Mouse (Mus musculus): Measurements from ENCODE around the gene Mlh1.

The Mlh1 gene

GRCm38 (mm10) chr9:111286468-111286867 is 14.9 kb upstream of the Mlh1 start:
- DNase-seq (ENCODE audit: extremely low read depth, insufficient read length, low spot score) = no peak

GRCm38 (mm10) chr9:111285676-111286075 is 14.1 kb upstream of the Mlh1 start:
- DNase-seq (ENCODE audit: extremely low read depth, insufficient read length, low spot score) = no peak

GRCm38 (mm10) chr9:111285061-111285460 is 13.5 kb upstream of the Mlh1 start:
- DNase-seq (ENCODE audit: extremely low read depth, insufficient read length, low spot score) = no peak

- no peak for DNase-seq (ENCODE audit: extremely low read depth, insufficient read length, low spot score)
Measured at GRCm38 (mm10) chr9:111275156-111275555, 3.6 kb upstream of the Mlh1 start.

- no peak for DNase-seq (ENCODE audit: extremely low read depth, insufficient read length, low spot score)
Measured at GRCm38 (mm10) chr9:111273958-111274357, 2.4 kb upstream of the Mlh1 start.

GRCm38 (mm10) chr9:111272996-111273785 is 1.6 kb upstream of the Mlh1 start:
- no peak for DNase-seq (ENCODE audit: extremely low read depth, insufficient read length, low spot score)

- no peak for DNase-seq (ENCODE audit: extremely low read depth, insufficient read length, low spot score)
Measured at GRCm38 (mm10) chr9:111272356-111272755, 765 bp upstream of the Mlh1 start.

- no peak for DNase-seq (ENCODE audit: extremely low read depth, insufficient read length, low spot score)
Measured at GRCm38 (mm10) chr9:111271056-111271433, 546 bp downstream of the Mlh1 start.

GRCm38 (mm10) chr9:111270606-111271005 is 985 bp downstream of the Mlh1 start:
- no peak for DNase-seq (ENCODE audit: extremely low read depth, insufficient read length, low spot score)

GRCm38 (mm10) chr9:111267998-111268397 is 3.6 kb downstream of the Mlh1 start:
- no peak for DNase-seq (ENCODE audit: extremely low read depth, insufficient read length, low spot score)

GRCm38 (mm10) chr9:111261356-111261755 is 10.2 kb downstream of the Mlh1 start:
- DNase-seq (ENCODE audit: extremely low read depth, insufficient read length, low spot score) = no peak

- no peak for DNase-seq (ENCODE audit: extremely low read depth, insufficient read length, low spot score)
Measured at GRCm38 (mm10) chr9:111260360-111260985, 11.1 kb downstream of the Mlh1 start.

- no peak for DNase-seq (ENCODE audit: extremely low read depth, insufficient read length, low spot score)
Measured at GRCm38 (mm10) chr9:111252161-111252869, 19.3 kb downstream of the Mlh1 start.

GRCm38 (mm10) chr9:111247682-111248246 is 23.8 kb downstream of the Mlh1 start:
- no peak for DNase-seq (ENCODE audit: extremely low read depth, insufficient read length, low spot score)

GRCm38 (mm10) chr9:111245546-111245945 is 26.0 kb downstream of the Mlh1 start:
- DNase-seq (ENCODE audit: extremely low read depth, insufficient read length, low spot score) = no peak

- DNase-seq (ENCODE audit: extremely low read depth, insufficient read length, low spot score) = no peak
Measured at GRCm38 (mm10) chr9:111243384-111243783, 28.2 kb downstream of the Mlh1 start.

GRCm38 (mm10) chr9:111239821-111240220 is 31.8 kb downstream of the Mlh1 start:
- no peak for DNase-seq (ENCODE audit: extremely low read depth, insufficient read length, low spot score)

GRCm38 (mm10) chr9:111237726-111238125 is 33.9 kb downstream of the Mlh1 start:
- no peak for DNase-seq (ENCODE audit: extremely low read depth, insufficient read length, low spot score)

- no peak for DNase-seq (ENCODE audit: extremely low read depth, insufficient read length, low spot score)
Measured at GRCm38 (mm10) chr9:111234701-111235100, 36.9 kb downstream of the Mlh1 start.

GRCm38 (mm10) chr9:111228446-111228845 is 43.1 kb downstream of the Mlh1 start:
- no peak for DNase-seq (ENCODE audit: extremely low read depth, insufficient read length, low spot score)

GRCm38 (mm10) chr9:111223406-111223805 is 48.2 kb downstream of the Mlh1 start:
- DNase-seq (ENCODE audit: extremely low read depth, insufficient read length, low spot score) = no peak
